8 mouse cellular contexts compared by ENCODE assay signal in genomic region chr5:72559544-72560049, GRCm38 (mm10). TPM values are rescaled to one million over a fixed set of nuclear protein-coding genes. Genes with fewer than 3 reads are reported as not detected.
DNase-seq lines count a peak whose midpoint lies in the region; ATAC-seq and TF ChIP-seq lines count a peak whose summit lies in the region.

Gene Nfxl1, minus strand, starts transcription at chr5:72559684.

- H3K36me3 ChIP-seq in heart, embryonic 12.5 days, result peaks cover 3% of the 10 kb centered on the region
- peaks cover 4% of the 10 kb centered on the region; the same call in 1 of the 2 replicates for H3K36me3 ChIP-seq in kidney, postnatal 0 days (ENCODE audit: insufficient read depth, low read length)
- no peaks in the 10 kb centered on the region for H3K36me3 ChIP-seq in liver, embryonic 11.5 days (ENCODE audit: control insufficient read depth, insufficient read depth, low read length)
- H3K36me3 ChIP-seq in stomach, embryonic 14.5 days (ENCODE audit: control insufficient read depth, insufficient read depth, low read length), result peaks cover 2% of the 10 kb centered on the region; the same call in 1 of the 2 replicates

- H3K27me3 ChIP-seq in heart, embryonic 12.5 days (replicated peaks), result no peaks in the 10 kb centered on the region
- H3K27me3 ChIP-seq in kidney, postnatal 0 days (ENCODE audit: insufficient read depth, low read length), result no peaks in the 10 kb centered on the region
- no peaks in the 10 kb centered on the region for H3K27me3 ChIP-seq in liver, embryonic 11.5 days (replicated peaks; ENCODE audit: control insufficient read depth, insufficient read depth, low read length)
- no peaks in the 10 kb centered on the region for H3K27me3 ChIP-seq in stomach, embryonic 14.5 days (ENCODE audit: control insufficient read depth, insufficient read depth, low read length)

- 0% methylated on average over 42 of the region's 42 CpGs for WGBS in heart, embryonic 12.5 days
- WGBS in kidney, postnatal 0 days, result 1% methylated on average over 42 of the region's 42 CpGs
- WGBS in liver, embryonic 11.5 days, result under 1% methylated on average over 42 of the region's 42 CpGs
- WGBS in stomach, embryonic 14.5 days, result under 1% methylated on average over 42 of the region's 42 CpGs

- peaks cover 13% of the 10 kb centered on the region for H3K9me3 ChIP-seq in heart, embryonic 12.5 days (replicated peaks)
- no peaks in the 10 kb centered on the region for H3K9me3 ChIP-seq in kidney, postnatal 0 days (replicated peaks; ENCODE audit: low read length)
- H3K9me3 ChIP-seq in liver, embryonic 11.5 days (ENCODE audit: control insufficient read depth, low read length), result 0 out of 2 replicates have a peak, but pooled peaks cover 2% of the 10 kb centered on the region
- no peaks in the 10 kb centered on the region for H3K9me3 ChIP-seq in stomach, embryonic 14.5 days (ENCODE audit: control insufficient read depth, low read depth, low read length)

- peak; percentile 96 for ATAC-seq in erythroid progenitor cell, adult 5-6 weeks (replicated peaks; ENCODE audit: low FRiP score, poor library complexity, severe bottlenecking)
- ATAC-seq in heart, embryonic 12.5 days (ENCODE audit: insufficient number of reproducible peaks, low FRiP score), result peak; percentile 95
- ATAC-seq in kidney, postnatal 0 days (replicated peaks; ENCODE audit: low FRiP score, low read depth), result peak; percentile 97
- ATAC-seq in liver, embryonic 11.5 days (replicated peaks; ENCODE audit: low FRiP score), result peak; percentile 92
- peak; percentile 96 for ATAC-seq in stomach, embryonic 14.5 days (ENCODE audit: insufficient number of reproducible peaks, insufficient read depth, low FRiP score, low read depth)

- H3K27ac ChIP-seq in heart, embryonic 12.5 days (ENCODE audit: poor library complexity, severe bottlenecking), result peak within 1 kb of the TSS; percentile 43
- H3K27ac ChIP-seq in kidney, postnatal 0 days, result peak within 1 kb of the TSS; percentile 60
- peak within 1 kb of the TSS; percentile 62 for H3K27ac ChIP-seq in liver, embryonic 11.5 days (ENCODE audit: low read depth, low read length)
- peak within 1 kb of the TSS; percentile 56 for H3K27ac ChIP-seq in stomach, embryonic 14.5 days (ENCODE audit: low read length)

- peak; percentile 97 for DNase-seq in CD4-positive helper T cell, adult 2 months (ENCODE audit: low read depth, low spot score)
- DNase-seq in brain, embryonic 18.5 days (ENCODE audit: low read depth, low spot score), result peak; percentile 97
- DNase-seq in kidney, postnatal 0 days (ENCODE audit: low spot score), result peak; percentile 99
- peak; percentile 95 for DNase-seq in liver, embryonic 11.5 days (ENCODE audit: low spot score)
- peak; percentile 98 for DNase-seq in naive thymus-derived CD4-positive, alpha-beta T cell, adult 2 months (ENCODE audit: low read depth)

- TF ChIP-seq CTCF in kidney, postnatal 0 days (IDR thresholded peaks at IDR 0.05; ENCODE audit: low read depth), result no peak

- peak within 1 kb of the TSS; percentile 81 for H3K4me3 ChIP-seq in heart, embryonic 12.5 days
- peak within 1 kb of the TSS; percentile 84 for H3K4me3 ChIP-seq in kidney, postnatal 0 days (replicated peaks; ENCODE audit: low read depth, low read length)
- H3K4me3 ChIP-seq in liver, embryonic 11.5 days (ENCODE audit: low read depth, low read length), result peak within 1 kb of the TSS; percentile 94
- peak within 1 kb of the TSS; percentile 90 for H3K4me3 ChIP-seq in stomach, embryonic 14.5 days (ENCODE audit: low read depth, low read length)

- H3K4me1 ChIP-seq in heart, embryonic 12.5 days (replicated peaks), result peaks cover 8% of the 10 kb centered on the region
- H3K4me1 ChIP-seq in kidney, postnatal 0 days (replicated peaks; ENCODE audit: insufficient read depth, low read length), result 0 out of 2 replicates have a peak, but pooled peaks cover 4% of the 10 kb centered on the region
- H3K4me1 ChIP-seq in liver, embryonic 11.5 days (replicated peaks; ENCODE audit: control insufficient read depth, insufficient read depth, low read length), result peaks cover 4% of the 10 kb centered on the region
- peaks cover 7% of the 10 kb centered on the region; the same call in 1 of the 2 replicates for H3K4me1 ChIP-seq in stomach, embryonic 14.5 days (ENCODE audit: control insufficient read depth, insufficient read depth, low read length)

- peak within 1 kb of the TSS; percentile 82 for H3K4me2 ChIP-seq in heart, embryonic 12.5 days
- peak within 1 kb of the TSS; percentile 98 for H3K4me2 ChIP-seq in kidney, postnatal 0 days (ENCODE audit: low read length)
- H3K4me2 ChIP-seq in liver, embryonic 11.5 days, result peak within 1 kb of the TSS; percentile 95
- peak within 1 kb of the TSS; percentile 62 for H3K4me2 ChIP-seq in stomach, embryonic 14.5 days (replicated peaks; ENCODE audit: low read depth, low read length)

- peak within 1 kb of the TSS; percentile 85 for H3K9ac ChIP-seq in heart, embryonic 12.5 days
- peak within 1 kb of the TSS; percentile 91 for H3K9ac ChIP-seq in kidney, postnatal 0 days (ENCODE audit: low read depth, low read length)
- H3K9ac ChIP-seq in liver, embryonic 11.5 days (ENCODE audit: low read depth, low read length), result peak within 1 kb of the TSS; percentile 89
- peak within 1 kb of the TSS; percentile 82 for H3K9ac ChIP-seq in stomach, embryonic 14.5 days (replicated peaks; ENCODE audit: low read depth, low read length)

RNA-seq across cellular contexts. Expression of gene Nfxl1, which starts in this region (rescaled TPM):
- 16.3 and 25.9 TPM in 2 replicates for total RNA-seq in erythroid progenitor cell, adult 5-6 weeks (2015; ENCODE audit: low replicate concordance)
- total RNA-seq in erythroid progenitor cell, adult 5-6 weeks (2017; ENCODE audit: low replicate concordance), result 13.5 and 37.6 TPM in 2 replicates
- polyA plus RNA-seq in heart, embryonic 12.5 days (2016; fragmentation: Nextera tagmentation; extraction: Ambion mirVana), result 16.8 and 17.6 TPM in 2 replicates
- 15.6 and 18.4 TPM in 2 replicates for polyA plus RNA-seq in kidney, postnatal 0 days (2015; fragmentation: Nextera tagmentation; extraction: Ambion mirVana)
- polyA plus RNA-seq in liver, embryonic 11.5 days (2014; fragmentation: Nextera tagmentation; extraction: Ambion mirVana), result 14.7 and 15.4 TPM in 2 replicates
- 22.5 and 24.2 TPM in 2 replicates for polyA plus RNA-seq in stomach, embryonic 14.5 days (2014; fragmentation: Nextera tagmentation; extraction: Ambion mirVana)

Comparison
In these comparisons a context has a peak if more than half of its experiments do, and no peak if none do; other contexts are left out.
1. Peak in every context shown above with its lines: DNase-seq, ATAC-seq, H3K4me3 ChIP-seq and H3K27ac ChIP-seq.